Mouse (Mus musculus): ENCODE data around the gene Zfp354b.

Gene Zfp354b

GRCm38 (mm10) chr11:50931451-50931866 lies at the start of gene Zfp354b:
Zfp354b (minus strand) TSS chr11:50931633.
- TF ChIP-seq GATA4 (IDR thresholded peaks at IDR 0.05; ENCODE audit: insufficient replicate concordance, low read length), result peak; percentile 23; the same call in 1 of the 2 replicates

DNA sequence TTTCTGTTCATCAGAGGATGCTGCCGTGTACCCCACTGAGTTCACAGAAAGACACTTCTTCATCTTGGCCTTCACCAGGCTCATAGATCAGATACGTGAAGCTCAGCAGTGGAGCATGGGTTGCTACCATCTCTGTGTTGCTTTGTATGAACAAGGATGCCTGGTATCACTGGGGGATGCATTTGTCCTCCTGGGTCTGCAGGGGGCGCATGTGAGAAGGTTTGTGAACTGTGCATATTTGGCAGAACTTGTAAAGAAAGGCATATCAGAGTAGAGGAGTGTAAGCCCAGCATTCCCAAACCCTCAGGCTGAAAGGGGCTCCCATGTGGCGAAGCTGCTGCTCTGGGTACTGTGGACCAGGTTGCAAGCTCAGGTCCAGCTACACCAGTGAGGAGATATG lies 45.8 kb upstream of the Zfp354b start:
- no peak for TF ChIP-seq GATA4 (IDR thresholded peaks at IDR 0.05; ENCODE audit: insufficient replicate concordance, low read length)

DNA sequence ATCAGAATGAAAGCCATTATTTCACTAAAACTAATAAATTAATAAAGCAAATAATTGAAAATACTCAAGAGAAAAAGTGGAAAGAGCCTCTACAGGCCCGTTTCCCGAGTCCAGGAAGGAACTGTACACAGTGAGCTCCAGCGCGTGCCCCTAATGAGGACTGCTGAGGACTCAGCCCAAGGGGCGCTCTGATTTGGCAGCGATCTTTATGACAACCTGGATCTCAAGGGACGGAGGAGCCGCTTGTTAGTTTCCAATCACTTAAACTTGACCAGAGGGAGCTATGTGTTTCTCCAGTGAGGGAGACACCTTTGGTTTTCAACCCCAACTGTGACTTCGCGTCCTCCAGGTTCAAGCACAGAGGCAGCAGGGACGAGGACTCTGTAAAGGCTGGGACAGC lies 34.8 kb upstream of the Zfp354b start, which contains the start of gene Olfr1378:
TSS of gene Olfr1378 (plus strand) at position 301 of the 400 bp plus-strand sequence.
- TF ChIP-seq GATA4 (IDR thresholded peaks at IDR 0.05; ENCODE audit: insufficient replicate concordance, low read length), result no peak

DNA sequence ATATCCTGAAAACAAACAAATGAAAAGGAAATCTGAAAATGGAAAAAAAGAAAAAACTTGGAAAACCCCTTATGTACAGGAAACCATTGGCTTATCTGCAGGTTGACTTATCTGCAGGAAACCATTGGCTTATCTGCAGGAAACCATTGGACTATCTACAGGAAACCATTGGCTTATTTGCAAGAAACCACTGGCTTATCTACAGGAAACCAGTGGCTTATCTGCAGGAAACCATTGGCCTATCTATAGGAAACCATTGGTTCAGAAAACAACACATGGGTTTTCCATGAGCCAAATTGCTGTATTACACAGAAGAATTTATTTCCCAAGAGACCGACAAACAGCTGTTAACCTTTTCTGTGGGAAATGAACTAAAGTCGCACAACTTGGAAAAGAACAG lies 33.5 kb upstream of the Zfp354b start:
- no peak for TF ChIP-seq GATA4 (IDR thresholded peaks at IDR 0.05; ENCODE audit: insufficient replicate concordance, low read length)

DNA sequence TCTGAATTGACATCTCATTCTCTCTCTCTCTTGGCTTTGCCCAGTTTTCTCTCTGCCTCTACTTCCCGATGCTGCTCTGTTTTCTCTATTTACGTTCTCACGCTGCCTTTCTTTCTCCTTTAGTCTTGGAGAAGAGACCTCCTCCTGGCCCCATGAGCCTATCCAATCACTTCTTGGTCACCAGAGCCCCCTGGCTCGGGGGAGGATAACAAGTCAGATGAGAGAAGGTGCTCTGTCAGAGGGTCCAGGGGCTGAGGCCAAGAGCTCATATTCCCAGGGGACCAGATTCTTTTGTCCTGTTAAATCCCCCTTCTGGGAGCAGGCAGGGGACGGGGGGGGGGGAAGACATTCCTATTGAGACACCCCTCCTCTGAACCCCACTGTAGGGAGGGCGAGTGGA lies 22.2 kb upstream of the Zfp354b start, which contains the start of gene Prop1:
TSS of gene Prop1 (minus strand) at position 101 of the 400 bp plus-strand sequence.
- TF ChIP-seq GATA4 (IDR thresholded peaks at IDR 0.05; ENCODE audit: insufficient replicate concordance, low read length), result no peak

GRCm38 (mm10) chr11:50952290-50952689 lies 20.9 kb upstream of the Zfp354b start:
- no peak for TF ChIP-seq GATA4 (IDR thresholded peaks at IDR 0.05; ENCODE audit: insufficient replicate concordance, low read length)

- no peak for TF ChIP-seq GATA4 (IDR thresholded peaks at IDR 0.05; ENCODE audit: insufficient replicate concordance, low read length)
Observed at GRCm38 (mm10) chr11:50943506-50943905, 12.1 kb upstream of the Zfp354b start, which contains the start of gene 4933414I15Rik. 4933414I15Rik (minus strand) TSS chr11:50943765.

DNA sequence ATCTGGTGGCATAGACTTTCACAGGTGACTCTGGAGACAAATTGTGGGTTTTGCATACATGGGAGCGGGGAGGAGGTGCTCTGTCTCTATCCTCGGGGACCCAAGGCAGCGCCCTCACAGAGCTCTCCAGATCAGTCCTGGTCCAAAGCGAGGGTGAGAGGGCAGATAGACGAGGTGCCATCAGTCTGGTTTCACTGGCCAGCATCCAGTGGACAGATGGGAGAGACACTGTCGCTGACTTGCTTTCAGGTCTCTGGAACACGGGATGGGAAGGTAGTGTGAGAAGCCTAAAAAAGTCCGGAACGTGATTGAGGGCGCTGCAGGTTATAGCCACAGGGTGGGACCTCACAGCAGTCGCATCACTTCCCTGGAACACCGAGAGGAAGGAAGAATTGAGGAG lies 11.0 kb upstream of the Zfp354b start:
- TF ChIP-seq GATA4 (IDR thresholded peaks at IDR 0.05; ENCODE audit: insufficient replicate concordance, low read length), result no peak

- TF ChIP-seq GATA4 (IDR thresholded peaks at IDR 0.05; ENCODE audit: insufficient replicate concordance, low read length), result no peak
Observed at GRCm38 (mm10) chr11:50939621-50940366, 8.4 kb upstream of the Zfp354b start.

- no peak for TF ChIP-seq GATA4 (IDR thresholded peaks at IDR 0.05; ENCODE audit: insufficient replicate concordance, low read length)
Observed at GRCm38 (mm10) chr11:50938435-50938834, 7.0 kb upstream of the Zfp354b start.

DNA sequence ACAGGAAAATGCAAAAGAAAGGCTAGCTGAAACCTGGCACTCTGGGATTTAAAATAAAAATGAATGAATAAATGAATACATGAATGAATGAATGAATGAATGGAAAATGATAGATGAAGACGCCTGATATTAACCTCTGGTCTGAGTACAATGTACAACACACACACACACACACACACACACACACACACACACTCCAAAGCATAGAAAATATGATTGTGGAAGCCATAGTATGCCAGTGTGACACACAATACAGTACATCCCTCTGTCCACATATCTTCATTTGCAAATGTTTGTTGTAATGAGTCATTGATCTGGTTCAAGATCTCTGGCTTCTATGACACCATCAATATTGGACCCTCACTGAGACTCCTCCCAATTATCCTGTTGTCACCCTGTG lies 607 bp upstream of the Zfp354b start:
- TF ChIP-seq GATA4 (IDR thresholded peaks at IDR 0.05; ENCODE audit: insufficient replicate concordance, low read length), result no peak

GRCm38 (mm10) chr11:50931021-50931420 lies 412 bp downstream of the Zfp354b start:
- TF ChIP-seq GATA4 (IDR thresholded peaks at IDR 0.05; ENCODE audit: insufficient replicate concordance, low read length), result no peak

- TF ChIP-seq GATA4 (IDR thresholded peaks at IDR 0.05; ENCODE audit: insufficient replicate concordance, low read length), result no peak
Observed at GRCm38 (mm10) chr11:50930469-50931014, 891 bp downstream of the Zfp354b start.

DNA sequence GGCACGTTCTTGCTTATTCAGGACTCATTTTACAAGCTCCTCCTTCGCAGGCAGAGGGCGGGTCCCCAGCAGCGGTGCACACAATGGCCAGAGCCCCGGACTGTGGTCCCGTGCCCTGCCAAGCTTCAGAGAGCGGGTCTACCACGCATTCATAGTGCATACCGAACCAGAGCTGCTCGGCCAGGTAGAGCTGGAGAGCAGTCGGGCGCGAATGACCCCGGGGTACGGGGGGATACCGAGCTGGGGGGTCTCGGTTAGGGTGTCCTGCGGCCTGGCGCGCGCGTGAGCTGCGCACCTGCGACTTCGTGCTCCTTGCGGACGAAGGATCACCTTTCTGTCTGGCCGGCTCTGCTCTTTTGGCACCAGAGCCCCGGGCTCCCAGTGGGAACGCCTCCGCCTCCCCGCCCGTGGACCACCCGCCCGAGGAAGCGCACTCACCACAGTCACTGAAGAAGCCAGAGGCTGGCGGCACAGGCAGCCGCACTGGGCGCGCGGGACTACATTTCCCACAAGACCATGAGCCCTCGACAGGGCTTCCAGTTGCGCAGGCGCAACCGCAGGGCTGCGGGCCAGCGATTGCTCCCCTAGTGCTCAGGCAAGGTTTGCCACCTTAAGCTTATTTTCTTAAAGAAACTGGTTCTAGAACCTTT lies 15.6 kb downstream of the Zfp354b start, which contains the start of gene Zfp2:
TSS of gene Zfp2 (minus strand) at position 495 of the 650 bp plus-strand sequence.
- TF ChIP-seq GATA4 (IDR thresholded peaks at IDR 0.05; ENCODE audit: insufficient replicate concordance, low read length), result no peak

DNA sequence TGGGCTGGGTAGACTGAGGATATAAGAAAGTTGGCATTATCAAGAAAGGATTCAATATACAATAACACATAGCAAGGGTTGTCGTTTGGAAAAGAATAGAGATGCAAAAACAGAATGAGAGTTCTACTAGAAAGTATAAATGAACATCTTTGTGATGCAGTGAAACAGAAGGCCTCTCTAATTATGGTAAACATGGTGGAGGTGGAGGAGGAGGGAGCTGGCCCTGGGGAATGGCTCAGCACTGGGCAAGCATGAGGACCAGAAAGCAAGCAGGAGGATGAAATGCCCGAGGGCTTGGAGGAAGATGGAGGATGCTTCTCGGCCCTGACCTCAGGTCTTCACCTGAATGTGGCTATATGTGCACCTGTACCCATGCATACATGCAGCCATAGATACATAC lies 17.0 kb downstream of the Zfp354b start:
- TF ChIP-seq GATA4 (IDR thresholded peaks at IDR 0.05; ENCODE audit: insufficient replicate concordance, low read length), result no peak

GRCm38 (mm10) chr11:50913301-50913700 lies 18.1 kb downstream of the Zfp354b start:
- TF ChIP-seq GATA4 (IDR thresholded peaks at IDR 0.05; ENCODE audit: insufficient replicate concordance, low read length), result no peak
